Mouse (Mus musculus) R1 (cell line): Measurements from ENCODE around the gene Ampd2.
A peak's percentile ranks its signal among the peaks of the same experiment; 100 is the strongest.

Experiments
- DNase-seq: peaks from one replicate; pipeline ENCODE4 v3.0.0-alpha.2; 2018; ENCODE audit warnings: low read depth, low spot score

Ampd2 gene

GRCm38 (mm10) chr3:108069231-108069870 is 17.1 kb downstream of the Ampd2 start:
- DNase-seq = peak; percentile 57

GRCm38 (mm10) chr3:108068826-108069225 is 17.6 kb downstream of the Ampd2 start:
- DNase-seq = no peak

- no peak for DNase-seq
Measured at GRCm38 (mm10) chr3:108067370-108067934, 19.0 kb downstream of the Ampd2 start.

- no peak for DNase-seq
Measured at GRCm38 (mm10) chr3:108065551-108065950, 20.9 kb downstream of the Ampd2 start.

- DNase-seq = no peak
Measured at GRCm38 (mm10) chr3:108064672-108065071, 21.8 kb downstream of the Ampd2 start.

- no peak for DNase-seq
Measured at GRCm38 (mm10) chr3:108062648-108063047, 23.8 kb downstream of the Ampd2 start.

- peak; percentile 79 for DNase-seq
Measured at GRCm38 (mm10) chr3:108061420-108061819, 25.0 kb downstream of the Ampd2 start.

GRCm38 (mm10) chr3:108050493-108050892 is 36.0 kb downstream of the Ampd2 start:
- no peak for DNase-seq

- no peak for DNase-seq
Measured at GRCm38 (mm10) chr3:108048306-108048705, 38.1 kb downstream of the Ampd2 start.

- no peak for DNase-seq
Measured at GRCm38 (mm10) chr3:108046944-108047655, 39.4 kb downstream of the Ampd2 start.

- DNase-seq = peak; percentile 93
Measured at GRCm38 (mm10) chr3:108044394-108045140, 41.9 kb downstream of the Ampd2 start, which contains the start of gene Gstm4. TSS of gene Gstm4 (minus strand) at chr3:108044894.

- no peak for DNase-seq
Measured at GRCm38 (mm10) chr3:108033156-108033555, 53.3 kb downstream of the Ampd2 start.

- no peak for DNase-seq
Measured at GRCm38 (mm10) chr3:108032113-108032512, 54.3 kb downstream of the Ampd2 start.

- DNase-seq = no peak
Measured at GRCm38 (mm10) chr3:108028641-108029365, 57.6 kb downstream of the Ampd2 start.

GRCm38 (mm10) chr3:108026597-108026996 is 59.9 kb downstream of the Ampd2 start:
- no peak for DNase-seq

- DNase-seq = no peak
Measured at GRCm38 (mm10) chr3:108026049-108026448, 60.4 kb downstream of the Ampd2 start.

GRCm38 (mm10) chr3:108025318-108025717 is 61.1 kb downstream of the Ampd2 start:
- no peak for DNase-seq
